Mouse (Mus musculus): ENCODE measurements around the gene Cops9.

Gene Cops9

GRCm38 (mm10) chr1:92641514-92642272 is at the start of gene Cops9:
Gene Cops9 (minus strand): TSS chr1:92641985.
- DNase-seq (ENCODE audit: low read depth, low spot score), result peak; percentile 93

- no peak for DNase-seq (ENCODE audit: low read depth, low spot score)
Measured at GRCm38 (mm10) chr1:92691166-92691844, 49.5 kb upstream of the Cops9 start.

DNA sequence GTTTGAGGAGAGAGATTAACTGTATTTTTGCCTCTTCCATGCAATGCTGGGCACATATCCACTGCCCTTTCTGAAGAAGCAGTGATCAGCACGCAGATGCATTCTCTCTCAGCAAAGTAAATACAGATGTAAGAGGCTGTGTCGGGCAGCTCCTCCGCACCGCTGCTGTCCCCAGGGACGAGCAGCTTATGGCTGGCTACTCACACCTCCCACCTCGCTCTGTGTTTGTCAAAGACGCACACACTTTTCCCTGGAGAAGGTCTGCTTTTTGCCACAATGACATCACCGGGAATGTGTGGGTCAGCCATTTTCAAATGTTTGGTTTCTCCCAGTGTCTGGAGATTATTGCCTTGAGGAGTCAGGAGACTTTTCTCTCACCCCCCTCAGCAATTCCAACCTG is 45.2 kb upstream of the Cops9 start:
- peak; percentile 68 for DNase-seq (ENCODE audit: low read depth, low spot score)

- no peak for DNase-seq (ENCODE audit: low read depth, low spot score)
Measured at GRCm38 (mm10) chr1:92683151-92683550, 41.4 kb upstream of the Cops9 start.

GRCm38 (mm10) chr1:92680668-92681603 is 39.2 kb upstream of the Cops9 start:
- peak; percentile 76 for DNase-seq (ENCODE audit: low read depth, low spot score)

GRCm38 (mm10) chr1:92678757-92679156 is 37.0 kb upstream of the Cops9 start:
- DNase-seq (ENCODE audit: low read depth, low spot score), result no peak

DNA sequence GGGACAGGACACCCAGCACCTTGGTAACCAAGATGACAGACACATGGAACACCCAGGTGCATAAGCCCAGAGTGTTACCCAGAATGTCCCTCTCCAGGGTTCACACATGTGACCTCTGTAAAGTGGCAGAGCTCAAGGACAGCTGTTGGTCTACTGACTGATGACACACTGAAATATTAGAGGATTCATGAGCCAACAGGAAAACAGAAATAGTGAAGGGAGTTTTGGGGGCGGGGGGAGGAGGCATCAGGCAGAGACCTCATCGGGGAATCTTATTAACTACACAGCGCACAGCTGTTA is 34.8 kb upstream of the Cops9 start:
- no peak for DNase-seq (ENCODE audit: low read depth, low spot score)

GRCm38 (mm10) chr1:92675932-92676675 is 34.3 kb upstream of the Cops9 start:
- no peak for DNase-seq (ENCODE audit: low read depth, low spot score)

- DNase-seq (ENCODE audit: low read depth, low spot score), result no peak
Measured at GRCm38 (mm10) chr1:92673258-92673782, 31.5 kb upstream of the Cops9 start.

GRCm38 (mm10) chr1:92671326-92671725 is 29.5 kb upstream of the Cops9 start:
- DNase-seq (ENCODE audit: low read depth, low spot score), result no peak

- DNase-seq (ENCODE audit: low read depth, low spot score), result no peak
Measured at GRCm38 (mm10) chr1:92669430-92669829, 27.6 kb upstream of the Cops9 start.

DNA sequence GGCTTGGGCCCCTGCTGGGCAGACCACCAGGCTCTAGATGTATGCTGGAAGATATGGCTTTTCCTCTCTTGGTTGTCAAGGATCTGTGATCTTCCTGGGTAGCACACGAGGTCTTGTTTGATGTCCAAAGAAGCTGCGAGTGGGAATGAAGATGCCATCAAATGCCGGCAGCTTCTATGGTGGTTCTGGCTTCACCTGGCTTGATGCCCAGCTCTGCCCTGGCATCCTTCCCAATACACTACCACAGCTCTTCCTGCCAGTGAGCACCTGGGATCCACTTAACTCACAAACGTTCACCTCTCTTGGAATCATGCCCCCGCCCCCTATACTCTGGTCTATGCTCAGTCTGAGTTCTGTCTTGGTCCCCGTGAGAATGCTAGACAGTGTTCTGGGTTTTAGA is 25.3 kb upstream of the Cops9 start:
- DNase-seq (ENCODE audit: low read depth, low spot score), result no peak

DNA sequence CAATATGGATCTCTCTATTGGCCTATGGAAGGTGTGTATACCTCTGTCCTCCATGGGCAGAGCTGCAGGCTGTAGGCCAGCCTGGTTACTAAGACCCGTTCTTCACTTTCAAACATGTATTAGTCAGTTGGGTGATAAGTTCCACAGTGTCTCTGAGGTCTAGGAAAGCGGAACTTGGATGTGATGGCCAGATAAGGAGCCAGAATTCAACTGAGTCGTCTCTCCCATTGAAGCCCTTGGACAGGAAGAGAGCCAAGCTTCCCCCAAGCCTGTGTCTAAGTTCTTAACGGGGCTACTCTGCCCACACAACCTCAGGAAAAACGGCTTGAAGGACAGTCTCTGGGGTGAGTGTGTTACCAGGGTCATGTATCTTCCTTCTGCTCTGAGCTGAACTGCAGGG is 17.6 kb upstream of the Cops9 start:
- no peak for DNase-seq (ENCODE audit: low read depth, low spot score)

DNA sequence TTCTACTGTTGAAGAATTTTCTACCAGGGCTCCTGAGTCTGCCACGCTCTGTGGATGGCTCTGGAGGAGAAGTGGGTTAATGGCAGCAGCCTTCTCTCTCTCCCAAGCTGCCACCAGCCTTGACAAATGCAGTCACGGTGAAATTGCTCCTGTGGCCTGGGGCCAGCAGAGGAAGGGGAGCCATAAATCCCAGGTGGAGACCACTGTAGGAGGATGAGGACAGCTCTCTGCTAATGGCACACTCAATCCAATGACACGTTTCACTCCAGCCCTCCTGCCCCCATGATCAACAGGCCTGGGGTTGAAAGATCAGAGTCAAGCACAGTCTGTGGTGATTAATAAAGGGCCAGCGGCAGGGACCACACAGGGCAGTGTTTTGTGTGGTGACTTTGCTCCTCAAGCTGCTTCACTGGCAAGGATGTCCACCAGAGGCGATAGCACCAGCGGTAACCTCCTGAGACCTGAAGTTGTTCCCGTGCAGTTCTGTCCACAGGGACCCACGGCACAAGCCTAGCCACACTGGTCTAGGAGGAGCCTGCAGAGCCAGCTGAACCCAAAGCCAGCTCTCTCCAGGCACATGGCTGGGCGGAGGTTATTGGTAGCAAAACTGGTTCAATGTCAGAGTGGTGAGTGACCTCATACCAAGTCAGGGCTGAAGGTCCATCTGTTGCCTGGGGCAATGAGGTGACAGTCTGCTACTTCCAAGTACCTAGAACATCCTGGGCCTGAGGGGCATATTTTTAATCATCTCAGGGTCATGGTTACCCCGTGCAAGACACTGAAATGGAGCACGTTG is 15.4 kb upstream of the Cops9 start:
- DNase-seq (ENCODE audit: low read depth, low spot score), result peak; percentile 32

DNA sequence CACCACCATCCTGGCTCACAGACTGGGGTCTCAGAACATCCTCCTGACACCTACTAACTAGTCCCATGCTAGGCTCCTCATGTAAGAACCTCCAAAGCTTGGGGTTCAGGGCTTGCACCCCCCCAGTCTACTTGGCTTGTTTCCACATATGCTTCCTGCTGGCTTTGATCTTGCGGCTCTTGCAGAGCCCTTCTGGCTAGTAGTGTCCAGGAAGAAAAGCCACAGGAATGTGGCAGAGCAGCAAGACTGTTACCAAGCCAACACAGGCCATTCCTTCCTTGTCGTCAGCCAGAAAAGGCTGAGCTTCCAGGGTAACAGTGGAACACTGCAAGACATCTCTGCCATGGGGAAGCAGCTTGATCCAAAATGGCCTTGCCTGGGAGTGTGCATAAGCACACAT is 12.9 kb upstream of the Cops9 start:
- no peak for DNase-seq (ENCODE audit: low read depth, low spot score)

GRCm38 (mm10) chr1:92653179-92653578 is 11.4 kb upstream of the Cops9 start:
- DNase-seq (ENCODE audit: low read depth, low spot score), result no peak

- no peak for DNase-seq (ENCODE audit: low read depth, low spot score)
Measured at GRCm38 (mm10) chr1:92651467-92651866, 9.7 kb upstream of the Cops9 start.

DNA sequence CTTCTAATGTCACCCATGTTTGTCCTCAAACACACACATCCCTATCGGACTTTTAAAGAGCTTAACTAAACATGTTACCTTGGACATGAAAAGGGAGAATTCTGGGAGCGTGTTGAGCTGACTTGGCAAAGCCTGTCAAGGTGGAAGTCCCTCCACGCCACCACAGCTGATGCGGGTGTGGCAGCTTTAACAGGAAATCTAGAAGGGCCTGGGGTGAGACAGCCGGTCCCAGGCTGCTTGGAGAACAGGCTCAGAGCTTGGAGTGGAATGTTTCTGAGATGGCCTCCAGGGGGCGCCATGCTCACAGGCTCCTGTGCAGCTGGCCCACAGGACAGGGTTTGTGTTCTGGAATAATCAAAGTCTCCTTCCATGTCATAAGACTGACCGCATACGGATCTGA is 6.9 kb upstream of the Cops9 start, which contains the start of gene Otos:
TSS of gene Otos (minus strand) at position 169 of the 400 bp plus-strand sequence.
- DNase-seq (ENCODE audit: low read depth, low spot score), result peak; percentile 87

- no peak for DNase-seq (ENCODE audit: low read depth, low spot score)
Measured at GRCm38 (mm10) chr1:92648197-92648596, 6.4 kb upstream of the Cops9 start.

DNA sequence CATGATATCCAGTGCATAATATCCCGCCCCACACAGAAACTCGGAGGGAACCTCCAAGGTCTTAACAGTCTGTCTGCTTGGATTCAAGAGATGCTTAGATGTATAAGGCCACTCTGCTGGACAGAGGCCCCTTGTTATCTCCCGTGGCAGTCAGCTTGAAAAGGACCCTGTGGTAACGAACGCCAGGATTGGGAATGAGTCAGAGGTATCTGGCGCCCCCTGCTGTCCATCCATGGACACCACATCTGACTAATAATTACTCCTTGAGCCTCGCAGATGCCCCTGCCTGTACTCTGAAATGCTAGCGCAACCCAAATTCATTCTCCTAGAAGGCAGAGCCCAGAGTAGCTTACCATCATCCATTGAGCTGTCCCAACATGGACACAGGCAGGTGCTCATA is 6.0 kb upstream of the Cops9 start:
- DNase-seq (ENCODE audit: low read depth, low spot score), result peak; percentile 87

Measured in mesoderm, embryonic 11.5 days (tissue).